Mouse (Mus musculus): ENCODE results near the gene Tmem178. TPM values are rescaled to one million over a fixed set of nuclear protein-coding genes. Genes with fewer than 3 reads are reported as not detected.
"Not testable (repeated sequence)": the region's sequence is repeated elsewhere in the genome, so short reads cannot be mapped to it uniquely, and the experiment has no call there.

Gene Tmem178
- polyA plus RNA-seq, 1 experiment from 2014 or later: 9.0 TPM

GRCm38 (mm10) chr17:80945510-80945909 is 1.1 kb downstream of the Tmem178 start:
- Histone ChIP-seq H3K4me3 (replicated peaks) (peak overlapping the region; percentile 21; the same call in 1 of the 2 replicates), H3K4me2 (peak overlapping the region; percentile 41), H3K27me3 (peaks cover 44% of the 10 kb centered on the region)
- not testable (repeated sequence) for H3K27ac ChIP-seq; H3K9ac ChIP-seq (replicated peaks); H3K36me3 ChIP-seq; H3K9me3 ChIP-seq; ATAC-seq (ENCODE audit: insufficient number of reproducible peaks, insufficient read depth, low FRiP score, low TSS enrichment, low read depth); H3K4me1 ChIP-seq (replicated peaks)
- 31% methylated on average over 8 of the region's 8 CpGs for WGBS

DNA sequence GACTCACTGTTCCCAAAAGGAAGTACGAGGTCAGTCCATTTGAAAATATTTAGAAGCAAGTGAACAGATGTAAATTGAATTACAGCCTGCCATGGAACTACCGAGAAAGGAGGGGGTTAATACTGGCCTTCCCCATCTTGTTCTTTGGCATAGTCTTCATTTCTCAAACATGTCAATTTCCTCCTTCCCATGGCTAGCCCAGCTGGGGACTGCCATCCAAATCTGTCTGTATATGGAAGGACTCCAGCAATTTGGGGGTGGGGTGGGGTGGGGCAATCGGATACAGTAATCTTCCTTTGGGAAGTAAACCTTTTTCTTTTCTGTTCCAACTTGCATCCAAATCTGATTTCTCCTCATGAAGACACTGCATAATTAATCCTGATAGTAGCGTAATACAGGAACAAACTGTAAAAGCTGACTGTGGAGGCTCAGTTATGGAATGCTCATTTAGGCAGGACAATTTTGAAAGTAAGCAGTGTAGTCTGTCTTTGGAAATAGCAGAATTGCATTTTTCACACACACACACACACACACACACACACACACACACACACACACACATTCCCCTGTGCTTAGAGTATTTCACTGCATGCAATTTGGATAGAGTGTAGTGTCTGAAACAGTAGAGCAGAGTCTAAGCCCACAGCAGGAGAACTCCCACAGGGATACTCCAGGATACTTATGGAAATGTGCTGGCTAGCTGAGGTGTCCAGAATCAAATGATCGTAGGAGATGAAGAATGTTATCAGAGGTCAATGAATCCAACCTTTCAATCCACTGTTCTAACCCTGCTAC is 1.9 kb downstream of the Tmem178 start:
- peaks cover 3% of the 10 kb centered on the region; the same call in 1 of the 2 replicates for H3K4me1 ChIP-seq (replicated peaks)
- WGBS: 71% methylated on average over 5 of the region's 5 CpGs
- H3K36me3 ChIP-seq: no peaks in the 10 kb centered on the region
- H3K9me3 ChIP-seq: no peaks in the 10 kb centered on the region
- H3K4me3 ChIP-seq (replicated peaks): no peak overlapping the region
- no peak for ATAC-seq (ENCODE audit: insufficient number of reproducible peaks, insufficient read depth, low FRiP score, low TSS enrichment, low read depth)
- no peak overlapping the region for H3K9ac ChIP-seq (replicated peaks)
- peaks cover 44% of the 10 kb centered on the region for H3K27me3 ChIP-seq
- H3K4me2 ChIP-seq: no peak overlapping the region; the same call in 1 of the 2 replicates
- no peak overlapping the region for H3K27ac ChIP-seq

GRCm38 (mm10) chr17:80947075-80947960 is 2.9 kb downstream of the Tmem178 start:
- Histone ChIP-seq H3K4me3 (replicated peaks) (no peak overlapping the region), H3K9ac (replicated peaks) (no peak overlapping the region), H3K27me3 (peaks cover 40% of the 10 kb centered on the region), H3K9me3 (no peaks in the 10 kb centered on the region), H3K27ac (no peak overlapping the region), H3K4me1 (replicated peaks) (peaks cover 3% of the 10 kb centered on the region; the same call in 1 of the 2 replicates), H3K36me3 (no peaks in the 10 kb centered on the region), H3K4me2 (no peak overlapping the region)
- ATAC-seq (ENCODE audit: insufficient number of reproducible peaks, insufficient read depth, low FRiP score, low TSS enrichment, low read depth): no peak
- 84% methylated on average over 12 of the region's 12 CpGs for whole genome bisulfite sequencing

DNA sequence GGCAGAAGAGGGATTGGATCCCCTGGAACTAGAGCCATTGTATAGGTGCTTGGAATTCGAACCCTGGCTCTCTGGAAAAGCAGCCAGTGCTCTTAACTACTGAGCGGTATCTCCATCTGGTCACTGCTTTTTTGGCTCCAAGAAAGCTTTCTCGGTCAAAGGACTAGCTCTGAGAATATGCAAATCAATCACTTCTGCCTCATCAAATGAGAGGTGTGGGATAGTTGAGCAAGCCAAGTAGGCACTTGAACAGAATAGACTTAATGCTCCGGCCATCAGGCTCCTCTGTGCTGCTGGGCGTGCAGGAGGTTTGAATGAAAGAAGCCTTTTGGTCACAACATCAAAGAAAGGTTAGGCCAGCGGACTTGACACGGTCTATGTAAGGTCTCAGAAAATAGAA is 5.0 kb downstream of the Tmem178 start:
- no peaks in the 10 kb centered on the region for H3K9me3 ChIP-seq
- no peak overlapping the region for H3K4me3 ChIP-seq (replicated peaks)
- H3K9ac ChIP-seq (replicated peaks): no peak overlapping the region
- H3K4me1 ChIP-seq (replicated peaks): peaks cover 3% of the 10 kb centered on the region; the same call in 1 of the 2 replicates
- no peak for ATAC-seq (ENCODE audit: insufficient number of reproducible peaks, insufficient read depth, low FRiP score, low TSS enrichment, low read depth)
- H3K27me3 ChIP-seq: peaks cover 22% of the 10 kb centered on the region
- H3K4me2 ChIP-seq: no peak overlapping the region
- no peaks in the 10 kb centered on the region for H3K36me3 ChIP-seq
- 88% methylated on average over 7 of the region's 7 CpGs for WGBS
- H3K27ac ChIP-seq: no peak overlapping the region

- Histone ChIP-seq H3K4me1 (replicated peaks) (peaks cover 3% of the 10 kb centered on the region; the same call in 1 of the 2 replicates), H3K27ac (no peak overlapping the region), H3K27me3 (peaks cover 17% of the 10 kb centered on the region), H3K9ac (replicated peaks) (no peak overlapping the region), H3K9me3 (no peaks in the 10 kb centered on the region), H3K4me3 (replicated peaks) (no peak overlapping the region), H3K36me3 (no peaks in the 10 kb centered on the region), H3K4me2 (no peak overlapping the region)
- 89% methylated on average over 10 of the region's 10 CpGs for WGBS
- no peak for ATAC-seq (ENCODE audit: insufficient number of reproducible peaks, insufficient read depth, low FRiP score, low TSS enrichment, low read depth)
Measured at GRCm38 (mm10) chr17:80949895-80950294, 5.5 kb downstream of the Tmem178 start.

DNA sequence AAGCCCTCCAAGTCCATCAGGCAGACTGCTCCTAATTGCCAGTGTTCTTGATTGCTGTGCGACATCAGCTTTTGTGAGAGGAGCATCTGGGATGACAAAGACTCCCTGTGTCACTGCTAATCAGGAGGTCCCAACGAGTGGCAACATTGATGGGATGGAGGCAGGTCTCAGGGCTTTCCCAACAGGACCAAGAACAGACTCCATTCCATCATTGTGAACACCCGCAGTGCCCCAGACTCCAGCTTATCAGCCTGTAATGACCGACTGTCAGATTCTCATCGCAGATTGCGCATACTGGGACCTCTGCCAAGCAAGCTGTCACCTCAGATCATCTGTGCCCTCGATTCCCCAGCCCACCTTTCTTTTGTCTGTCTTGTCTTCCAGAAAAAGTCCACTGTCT is 7.9 kb downstream of the Tmem178 start:
- 85% methylated on average over 7 of the region's 7 CpGs for WGBS
- Histone ChIP-seq H3K9ac (replicated peaks) (no peak overlapping the region), H3K4me1 (replicated peaks) (no peaks in the 10 kb centered on the region; the same call in 1 of the 2 replicates), H3K27me3 (0 out of 2 replicates have a peak, but pooled peaks cover under 1% of the 10 kb centered on the region), H3K4me2 (no peak overlapping the region), H3K36me3 (no peaks in the 10 kb centered on the region), H3K4me3 (replicated peaks) (no peak overlapping the region), H3K27ac (no peak overlapping the region), H3K9me3 (no peaks in the 10 kb centered on the region)
- no peak for ATAC-seq (ENCODE audit: insufficient number of reproducible peaks, insufficient read depth, low FRiP score, low TSS enrichment, low read depth)

DNA sequence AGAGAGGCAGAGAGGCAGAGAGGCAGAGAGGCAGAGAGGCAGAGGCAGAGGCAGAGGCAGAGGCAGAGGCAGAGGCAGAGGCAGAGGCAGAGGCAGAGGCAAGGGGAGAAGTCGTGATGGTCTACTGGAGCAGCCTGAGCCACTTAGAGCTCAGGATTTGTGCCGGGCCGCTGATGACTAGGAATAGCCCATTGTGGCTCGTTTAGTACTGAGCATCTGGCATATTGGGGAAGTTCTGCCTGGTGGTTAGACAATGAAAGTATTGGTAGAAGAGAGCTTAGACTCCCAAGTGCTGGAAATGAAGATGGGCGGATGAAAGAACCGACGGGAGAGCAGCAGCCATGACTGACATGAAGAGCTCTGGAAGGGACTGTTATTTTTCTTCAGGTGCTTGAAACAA is 11.0 kb downstream of the Tmem178 start:
- no peak overlapping the region for H3K27ac ChIP-seq
- 76% methylated on average over 7 of the region's 7 CpGs for WGBS
- ATAC-seq (ENCODE audit: insufficient number of reproducible peaks, insufficient read depth, low FRiP score, low TSS enrichment, low read depth): no peak
- H3K4me2 ChIP-seq: no peak overlapping the region
- H3K9ac ChIP-seq (replicated peaks): no peak overlapping the region
- H3K9me3 ChIP-seq: no peaks in the 10 kb centered on the region; the same call in 1 of the 2 replicates
- H3K27me3 ChIP-seq: no peaks in the 10 kb centered on the region
- H3K4me3 ChIP-seq (replicated peaks): no peak overlapping the region
- H3K36me3 ChIP-seq: peaks cover 4% of the 10 kb centered on the region; the same call in 1 of the 2 replicates
- no peaks in the 10 kb centered on the region; the same call in 1 of the 2 replicates for H3K4me1 ChIP-seq (replicated peaks)

DNA sequence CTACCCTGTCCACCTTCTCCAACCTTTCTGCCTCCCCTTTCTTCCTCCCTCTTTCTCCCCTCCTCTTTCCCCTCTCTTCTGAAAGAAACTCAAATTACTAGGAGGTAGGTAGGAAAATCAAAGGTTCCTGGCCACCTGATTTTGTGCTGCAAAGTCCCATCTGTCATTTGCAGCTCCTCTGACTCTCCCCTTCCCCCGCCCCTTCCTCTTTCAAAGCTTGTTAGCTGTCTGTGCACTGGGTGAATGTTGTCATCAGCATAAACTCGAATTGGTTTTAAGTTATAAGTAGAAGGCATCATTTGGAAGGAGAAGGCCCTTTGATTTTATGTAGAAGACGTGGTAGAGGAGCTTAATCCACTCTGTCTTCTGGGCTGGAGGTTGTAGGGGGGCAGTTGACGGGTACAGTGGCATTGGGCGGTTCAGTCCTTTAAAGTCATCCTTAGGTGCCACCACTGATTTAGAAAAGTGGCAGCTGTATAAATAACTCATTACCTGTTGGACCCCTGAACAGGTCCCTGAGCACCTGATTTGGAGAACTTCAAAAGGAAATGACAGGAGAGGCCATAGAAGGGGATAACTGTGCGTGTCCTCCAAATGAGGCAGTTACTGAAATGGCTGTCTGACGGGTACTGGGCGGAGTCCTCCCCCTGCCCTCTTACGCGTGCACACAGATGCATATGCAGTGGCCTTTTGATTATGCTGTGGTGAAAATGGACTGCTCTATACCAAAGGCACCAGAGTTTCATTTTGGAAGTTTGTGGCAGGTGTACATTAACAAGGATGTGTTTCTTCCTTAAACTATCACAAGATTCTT is 11.8 kb downstream of the Tmem178 start:
- H3K4me3 ChIP-seq (replicated peaks): no peak overlapping the region
- no peak overlapping the region for H3K4me2 ChIP-seq
- H3K9me3 ChIP-seq: no peaks in the 10 kb centered on the region; the same call in 1 of the 2 replicates
- no peak overlapping the region for H3K27ac ChIP-seq
- H3K36me3 ChIP-seq: peaks cover 4% of the 10 kb centered on the region; the same call in 1 of the 2 replicates
- no peaks in the 10 kb centered on the region; the same call in 1 of the 2 replicates for H3K4me1 ChIP-seq (replicated peaks)
- WGBS: 80% methylated on average over 10 of the region's 10 CpGs
- ATAC-seq (ENCODE audit: insufficient number of reproducible peaks, insufficient read depth, low FRiP score, low TSS enrichment, low read depth): no peak
- no peaks in the 10 kb centered on the region for H3K27me3 ChIP-seq
- H3K9ac ChIP-seq (replicated peaks): no peak overlapping the region

- Histone ChIP-seq H3K9ac (replicated peaks) (no peak overlapping the region), H3K4me1 (replicated peaks) (no peaks in the 10 kb centered on the region; the same call in 1 of the 2 replicates), H3K27ac (no peak overlapping the region), H3K4me2 (no peak overlapping the region), H3K27me3 (no peaks in the 10 kb centered on the region), H3K36me3 (peaks cover 4% of the 10 kb centered on the region; the same call in 1 of the 2 replicates), H3K4me3 (replicated peaks) (no peak overlapping the region), H3K9me3 (no peaks in the 10 kb centered on the region; the same call in 1 of the 2 replicates)
- ATAC-seq (ENCODE audit: insufficient number of reproducible peaks, insufficient read depth, low FRiP score, low TSS enrichment, low read depth): no peak
- WGBS: 87% methylated on average over 6 of the region's 6 CpGs
Measured at GRCm38 (mm10) chr17:80958332-80958731, 13.9 kb downstream of the Tmem178 start.

- Histone ChIP-seq H3K4me1 (replicated peaks) (no peaks in the 10 kb centered on the region; the same call in 1 of the 2 replicates), H3K27me3 (no peaks in the 10 kb centered on the region), H3K36me3 (peaks cover 4% of the 10 kb centered on the region; the same call in 1 of the 2 replicates), H3K9me3 (no peaks in the 10 kb centered on the region; the same call in 1 of the 2 replicates), H3K4me2 (no peak overlapping the region), H3K27ac (no peak overlapping the region), H3K9ac (replicated peaks) (no peak overlapping the region), H3K4me3 (replicated peaks) (no peak overlapping the region)
- ATAC-seq (ENCODE audit: insufficient number of reproducible peaks, insufficient read depth, low FRiP score, low TSS enrichment, low read depth): no peak
- 14% methylated on average over 2 of the region's 2 CpGs for WGBS
Measured at GRCm38 (mm10) chr17:80959840-80960239, 15.4 kb downstream of the Tmem178 start.
